Mouse (Mus musculus) urinary bladder, postnatal 14 days (tissue): ENCODE results near the gene Poc1a.
A peak's percentile ranks its signal among the peaks of the same experiment; 100 is the strongest.

Source experiments
- DNase-seq: peaks from one replicate; pipeline ENCODE4 v3.0.0; 2021; ENCODE audit warnings: low spot score

The Poc1a gene

DNA sequence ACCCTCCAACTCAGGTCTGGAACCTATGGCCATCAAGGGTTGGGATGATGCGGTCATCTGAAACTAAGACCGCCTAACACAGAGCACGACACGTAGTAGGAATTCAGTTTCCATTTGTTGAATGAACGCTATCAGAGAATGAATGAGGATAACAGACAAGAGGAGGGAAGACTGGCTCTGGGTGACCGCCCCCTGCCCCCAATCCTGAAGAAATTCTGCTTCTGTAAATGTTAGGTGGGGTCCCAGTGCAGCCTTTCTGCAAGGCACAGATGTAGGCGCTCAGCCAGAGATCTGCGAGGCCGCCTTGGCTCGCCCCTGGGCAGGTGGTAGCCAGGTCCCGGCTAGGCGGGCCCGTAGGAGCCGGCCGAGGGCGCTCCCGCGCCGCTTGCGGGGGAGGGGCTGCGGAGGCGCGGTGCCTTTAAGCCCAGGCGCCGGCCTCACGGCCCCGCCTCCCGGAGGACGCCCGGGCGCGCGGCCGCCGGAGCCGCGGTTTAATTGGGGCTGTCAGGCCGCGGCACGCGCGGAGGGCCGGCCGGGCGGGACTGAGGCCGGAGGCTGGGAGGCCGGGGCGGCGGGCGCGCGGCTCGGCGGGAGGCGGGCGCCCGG, 87.4 kb downstream of the Poc1a start, which contains the start of gene Dusp7:
Dusp7 (plus strand) TSS at position 521 of the 606 bp plus-strand sequence.
- DNase-seq = peak; percentile 89

DNA sequence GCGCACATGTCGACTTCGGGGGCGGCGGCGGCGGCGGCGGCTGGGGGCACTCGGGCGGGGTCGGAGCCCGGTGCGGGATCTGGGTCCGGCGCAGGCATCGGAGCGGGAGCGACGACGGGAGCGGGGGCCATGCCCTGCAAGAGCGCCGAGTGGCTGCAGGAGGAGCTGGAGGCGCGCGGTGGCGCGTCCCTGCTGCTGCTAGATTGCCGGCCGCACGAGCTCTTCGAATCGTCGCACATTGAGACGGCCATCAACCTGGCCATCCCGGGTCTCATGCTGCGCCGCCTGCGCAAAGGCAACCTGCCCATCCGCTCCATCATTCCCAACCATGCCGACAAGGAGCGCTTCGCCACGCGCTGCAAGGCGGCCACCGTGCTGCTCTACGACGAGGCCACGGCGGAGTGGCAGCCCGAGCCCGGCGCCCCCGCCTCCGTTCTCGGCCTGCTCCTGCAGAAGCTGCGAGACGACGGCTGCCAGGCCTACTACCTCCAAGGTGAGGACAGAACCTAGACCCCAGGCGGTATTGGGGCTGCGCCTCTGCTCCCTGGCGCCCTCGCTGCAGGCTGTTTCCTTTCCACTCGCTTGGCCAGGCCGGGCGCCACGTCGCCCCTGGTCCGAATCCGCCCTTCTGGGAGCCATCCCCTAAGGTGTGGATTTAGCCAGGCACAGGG, 88.1 kb downstream of the Poc1a start:
- peak; percentile 56 for DNase-seq

DNA sequence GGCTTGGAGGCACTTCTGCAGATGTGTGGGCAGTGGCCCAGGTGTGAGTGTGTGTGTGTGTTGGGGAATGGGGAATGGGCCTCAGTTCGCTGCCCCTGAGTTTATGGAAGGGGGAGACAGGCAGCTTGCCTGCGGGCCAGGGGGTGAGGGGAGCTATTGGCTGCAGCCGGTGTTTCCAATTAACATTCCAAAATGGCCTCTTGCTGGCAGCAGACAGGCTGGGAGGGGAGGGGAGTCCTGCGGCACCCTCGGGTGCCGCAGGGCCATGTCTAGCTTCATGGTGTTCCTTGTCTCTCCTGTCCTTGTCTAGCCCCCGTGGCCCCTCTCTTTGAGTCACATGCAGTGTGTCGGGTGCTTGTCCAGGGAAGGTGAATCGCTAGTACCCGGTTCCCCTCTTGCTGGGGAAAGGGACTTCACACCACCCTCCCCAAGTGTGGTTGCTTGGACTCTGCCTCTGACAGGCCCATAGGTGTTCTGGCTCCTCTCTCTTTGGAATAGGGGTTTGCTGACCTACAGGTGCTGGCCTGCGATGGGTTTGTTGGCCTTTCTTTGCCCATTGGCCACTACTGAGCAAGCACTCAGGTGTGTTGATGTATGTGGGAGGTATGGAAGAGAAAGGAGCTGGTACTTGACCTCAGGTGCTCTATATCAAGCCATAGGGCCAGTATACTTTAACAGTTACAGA, 89.1 kb downstream of the Poc1a start:
- DNase-seq = no peak

GRCm38 (mm10) chr9:106370620-106371383, 89.9 kb downstream of the Poc1a start:
- DNase-seq = peak; percentile 86

DNA sequence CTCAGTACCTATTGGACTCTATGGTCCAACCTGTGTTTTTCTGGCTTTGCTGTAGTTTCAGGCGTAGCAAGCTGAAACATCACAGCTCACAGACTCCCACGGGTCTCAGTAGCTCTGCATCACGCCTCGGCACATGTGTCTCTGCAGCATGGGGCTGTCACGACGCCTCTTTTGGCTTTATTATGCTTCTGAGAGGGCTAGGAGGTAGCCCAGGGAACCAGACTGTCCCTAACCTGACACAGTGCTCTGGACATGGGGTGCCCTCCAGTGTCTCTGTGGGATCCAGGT, 90.5 kb downstream of the Poc1a start:
- no peak for DNase-seq

- peak; percentile 80 for DNase-seq
Measured at GRCm38 (mm10) chr9:106371776-106372175, 90.9 kb downstream of the Poc1a start.

DNA sequence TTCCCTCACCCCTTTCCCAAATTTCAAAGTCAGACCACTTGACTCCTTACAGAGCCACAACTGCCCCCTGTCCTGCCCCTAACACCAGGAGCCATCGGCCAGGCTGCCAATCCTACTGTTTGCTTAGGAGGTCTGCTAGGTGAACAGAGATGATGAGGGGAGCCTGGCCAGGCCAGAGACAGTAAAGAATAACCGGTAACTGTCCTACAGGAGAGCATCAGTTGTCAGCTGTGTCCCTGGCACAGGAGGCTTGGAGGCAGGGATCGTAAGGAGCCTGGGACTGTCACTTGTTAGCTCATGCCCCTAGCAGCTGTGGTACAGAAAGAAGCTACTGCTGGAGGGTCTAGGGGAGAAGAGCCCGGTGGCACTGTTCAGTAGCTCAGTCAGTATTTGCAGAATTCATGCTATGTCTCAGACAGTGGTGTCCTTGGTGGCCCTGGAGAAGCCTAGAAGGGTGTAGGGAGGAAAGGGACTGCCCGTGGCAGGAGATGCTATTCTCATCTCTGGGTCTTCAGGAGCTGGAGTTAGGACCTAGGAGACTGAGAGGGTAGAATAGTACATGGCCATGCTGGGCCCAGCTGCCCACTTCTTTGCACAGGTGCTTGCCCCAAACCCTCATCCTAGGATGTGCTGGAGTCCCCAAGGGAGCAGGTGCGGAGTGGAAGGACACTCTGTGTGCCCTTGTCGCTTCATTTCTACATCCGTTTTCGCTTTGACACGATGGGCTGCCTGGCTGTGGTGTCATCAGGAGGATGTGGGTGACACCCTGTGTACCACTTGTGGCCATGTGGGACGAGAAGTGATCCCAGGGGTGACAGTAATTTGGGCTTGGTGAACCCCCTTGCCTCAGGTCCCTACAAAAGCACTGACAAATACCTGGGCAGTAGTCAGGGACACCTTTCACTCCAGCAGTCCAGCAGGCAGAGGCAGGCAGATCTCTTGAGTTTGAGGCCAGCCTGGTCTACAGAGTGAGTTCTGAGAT, 91.9 kb downstream of the Poc1a start:
- DNase-seq = no peak

DNA sequence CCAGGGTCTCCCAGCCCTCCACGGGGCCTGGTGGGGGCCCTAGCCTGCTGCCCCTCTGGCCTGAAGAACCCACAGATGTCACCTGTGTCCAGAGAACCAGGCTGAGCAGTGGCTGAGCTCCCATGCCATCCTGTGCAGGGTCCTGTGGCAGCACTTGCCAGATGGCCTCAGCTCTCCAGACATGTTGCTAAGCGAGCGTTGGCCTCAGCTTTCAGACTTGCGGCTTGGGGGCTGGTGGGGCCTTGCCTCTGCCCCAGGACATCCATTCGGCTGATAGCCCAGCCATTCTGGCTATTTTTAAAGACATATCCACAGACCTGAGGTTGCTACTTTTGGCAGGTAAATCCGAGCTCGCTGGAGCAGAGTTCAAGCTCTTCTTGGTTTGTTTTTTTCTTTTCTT, 93.1 kb downstream of the Poc1a start:
- no peak for DNase-seq

DNA sequence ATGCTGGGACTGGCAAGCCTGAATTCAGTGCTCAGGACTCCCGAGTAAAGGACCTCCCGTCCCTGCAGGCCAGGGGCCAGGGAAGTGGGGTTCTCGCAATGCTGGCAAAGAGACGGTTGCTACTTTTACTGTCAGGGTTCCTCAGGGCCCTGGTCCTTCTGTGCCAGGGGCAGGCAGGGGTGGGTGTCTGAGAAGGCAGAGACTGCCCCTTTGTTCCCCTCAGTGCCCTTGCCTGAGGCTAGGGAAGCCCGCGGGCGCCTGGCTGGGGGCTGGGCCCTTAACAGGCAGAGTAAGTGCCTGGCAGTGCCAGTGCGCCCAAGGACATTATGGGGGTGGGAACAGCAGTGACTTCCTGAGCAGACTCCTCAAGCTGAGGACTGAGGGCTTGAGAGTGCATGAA, 96.4 kb downstream of the Poc1a start:
- DNase-seq = no peak

GRCm38 (mm10) chr9:106378045-106378444, 97.2 kb downstream of the Poc1a start:
- no peak for DNase-seq

DNA sequence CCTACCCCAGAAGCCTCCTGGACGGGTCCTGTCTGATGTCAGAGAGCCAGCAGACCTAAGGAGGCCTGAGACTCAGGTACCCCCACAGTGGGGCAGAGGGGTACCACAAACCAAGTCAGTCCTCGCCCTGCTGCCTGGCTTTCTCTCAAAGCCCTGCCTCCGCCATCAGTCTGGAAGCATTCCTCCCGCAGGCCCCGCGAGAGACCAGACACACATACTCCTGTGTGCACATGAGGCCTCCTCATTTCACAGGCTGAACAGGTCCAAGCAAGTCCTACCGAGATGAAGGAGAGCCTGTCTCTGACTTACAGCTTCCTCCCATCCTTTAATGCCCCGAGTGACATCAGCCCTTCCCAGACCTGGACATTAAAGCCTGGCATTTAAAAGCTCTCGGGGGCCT, 97.9 kb downstream of the Poc1a start:
- DNase-seq = no peak

GRCm38 (mm10) chr9:106386181-106386864, 105.5 kb downstream of the Poc1a start:
- DNase-seq = no peak

- DNase-seq = no peak
Measured at GRCm38 (mm10) chr9:106392828-106393527, 112.1 kb downstream of the Poc1a start.

DNA sequence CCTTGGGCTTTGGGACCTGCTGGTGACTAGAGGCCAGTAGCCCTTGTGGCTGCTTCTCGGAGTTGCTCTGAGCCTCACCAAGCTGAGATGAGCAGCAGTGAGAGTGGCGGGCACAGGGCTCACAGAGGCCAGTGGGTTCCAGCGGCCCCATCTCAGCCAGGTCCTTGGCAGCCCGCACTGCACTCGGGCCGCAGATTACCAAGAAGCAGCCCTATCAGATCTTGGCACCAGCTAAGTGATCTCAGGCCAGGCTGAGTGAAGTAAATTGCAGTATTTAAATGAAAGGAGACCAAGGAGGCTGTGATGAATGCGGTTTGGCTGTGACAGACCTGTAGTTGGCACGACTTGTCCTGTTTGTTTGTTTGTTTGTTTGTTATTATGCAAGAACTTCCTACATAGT, 112.7 kb downstream of the Poc1a start:
- DNase-seq = no peak

DNA sequence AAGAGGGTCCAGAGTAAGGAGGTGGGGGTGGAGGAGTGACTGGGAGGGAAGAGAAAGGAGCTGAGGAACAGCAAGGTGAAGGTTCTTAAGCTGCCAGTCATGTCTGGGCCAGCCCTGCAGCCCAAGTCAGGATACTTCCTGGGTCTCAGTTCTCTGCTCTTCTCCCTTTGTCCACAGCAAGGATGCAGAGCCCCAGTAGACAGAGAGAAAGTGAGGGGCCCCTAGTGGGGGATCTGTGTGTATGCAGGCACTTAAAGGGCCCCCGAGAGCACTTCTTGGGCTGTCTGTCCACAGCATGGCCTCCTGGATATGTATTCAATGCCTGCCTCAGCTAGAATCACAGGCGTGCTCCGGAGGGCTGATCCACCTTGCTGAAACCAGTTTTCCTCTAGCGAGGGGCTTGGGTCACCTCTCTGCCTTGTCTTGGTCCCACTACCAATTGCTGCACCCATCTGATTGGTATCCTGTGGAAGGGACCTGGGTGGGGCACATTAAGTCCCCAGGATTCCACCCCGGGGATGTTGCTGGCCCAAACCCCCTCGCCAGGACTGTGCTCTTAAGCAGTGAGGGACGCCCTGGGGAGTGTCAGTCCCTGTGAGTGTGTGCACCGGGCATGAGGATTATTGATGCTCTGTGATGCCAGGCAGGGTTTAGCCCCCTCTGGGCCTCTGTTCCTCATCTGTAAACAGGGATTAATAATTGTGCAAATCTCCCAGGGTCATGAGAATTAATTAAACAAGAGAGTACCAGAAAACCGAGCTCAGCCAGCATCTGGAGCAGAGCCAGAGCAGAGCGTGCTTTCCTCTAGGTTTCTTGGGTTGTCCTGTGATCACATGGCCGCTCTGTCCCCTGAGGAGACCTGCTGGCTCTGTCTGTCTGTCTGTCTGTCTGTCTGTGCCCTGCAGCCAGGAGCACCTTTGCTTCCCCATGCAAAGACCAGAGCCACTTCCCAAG, 114.1 kb downstream of the Poc1a start:
- no peak for DNase-seq

- no peak for DNase-seq
Measured at GRCm38 (mm10) chr9:106397733-106398132, 116.9 kb downstream of the Poc1a start.

DNA sequence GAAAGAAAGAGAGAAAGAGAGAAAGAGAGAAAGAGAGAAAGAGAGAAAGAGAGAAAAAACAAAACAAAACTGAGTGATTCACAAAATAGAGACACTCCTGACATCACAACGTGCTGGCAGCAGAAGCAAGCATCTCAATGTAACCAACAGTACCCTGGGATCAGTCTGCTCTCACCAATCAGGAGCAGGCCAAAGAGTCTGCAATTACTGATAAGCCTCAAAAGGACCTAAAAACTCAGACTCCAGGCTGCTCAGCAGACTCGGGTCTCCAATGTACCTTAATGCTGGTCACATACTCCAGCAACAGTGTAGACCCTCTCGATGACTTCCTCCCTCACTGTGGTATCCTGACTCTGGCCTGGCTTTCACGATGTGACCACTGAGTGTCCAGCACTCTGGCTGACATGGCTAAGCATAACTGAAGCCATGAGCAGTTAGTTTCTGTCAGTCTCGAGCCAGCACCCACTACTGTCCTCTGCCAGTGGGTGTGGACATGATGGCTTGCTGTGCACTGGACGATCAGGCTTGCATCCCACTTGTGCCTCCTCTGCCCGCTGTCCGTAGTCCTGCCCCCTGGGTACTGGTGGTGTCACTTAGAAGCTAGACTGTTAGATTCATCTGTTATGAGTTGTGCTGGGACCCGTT, 117.9 kb downstream of the Poc1a start:
- DNase-seq = no peak

DNA sequence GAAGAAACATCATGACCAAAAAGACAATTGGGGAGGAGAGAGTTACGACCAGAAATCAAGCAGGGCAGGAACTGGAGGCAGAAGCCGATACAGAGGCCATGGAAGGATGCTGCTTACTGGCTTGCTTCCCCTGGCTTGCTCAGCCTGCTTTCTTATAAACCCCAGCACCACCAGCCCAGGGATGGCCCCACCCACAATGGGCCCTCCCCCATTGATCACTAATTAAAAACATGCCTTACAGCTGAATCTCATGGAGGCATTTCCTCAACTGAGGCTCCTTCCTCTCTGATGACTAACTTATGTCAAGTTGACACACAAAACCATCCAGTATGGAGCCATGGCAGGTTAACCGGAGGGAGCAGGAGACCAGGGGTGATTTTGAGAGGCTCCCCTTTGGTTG, 118.9 kb downstream of the Poc1a start:
- DNase-seq = no peak
